Mouse (Mus musculus): Measurements from ENCODE around the gene Mettl7a3. TPM values are rescaled to one million over a fixed set of nuclear protein-coding genes. Genes with fewer than 3 reads are reported as not detected.

The Mettl7a3 gene
- not detected in 2 replicates for polyA plus RNA-seq (2014; fragmentation: Nextera tagmentation; extraction: Ambion mirVana)

DNA sequence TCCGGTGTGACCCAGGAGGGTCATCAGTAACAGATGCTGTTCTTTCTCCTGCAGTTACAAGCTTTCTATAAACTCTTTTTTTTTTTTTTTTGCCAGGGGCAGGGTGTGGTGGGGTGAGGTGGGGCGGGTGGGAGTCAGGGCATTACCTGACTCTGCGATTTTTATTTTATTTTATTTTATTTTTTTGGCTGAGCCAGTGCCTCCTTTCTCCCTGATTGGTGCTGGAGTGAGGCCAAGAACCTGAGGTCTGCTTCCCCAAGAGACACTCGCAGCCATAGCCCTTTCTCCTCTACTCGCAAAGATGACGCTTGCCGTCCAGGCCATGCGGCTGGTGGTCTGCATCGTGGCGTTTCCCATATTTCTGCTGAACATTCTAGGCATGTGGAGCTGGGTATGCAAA, at the start of gene Mettl7a3:
TSS of gene Mettl7a3 (plus strand) at position 301 of the 400 bp plus-strand sequence.
- DNase-seq (ENCODE audit: low spot score), result no peak
- Histone ChIP-seq H3K27ac (replicated peaks; ENCODE audit: low read depth, low read length) (no peak within 1 kb of the TSS), H3K4me1 (ENCODE audit: control insufficient read depth, insufficient read depth, low read length) (no peaks in the 10 kb centered on the region), H3K4me3 (ENCODE audit: low read depth, low read length) (no peak within 1 kb of the TSS), H3K4me2 (ENCODE audit: low read depth, severe bottlenecking) (no peak within 1 kb of the TSS), H3K36me3 (ENCODE audit: control insufficient read depth, insufficient read depth, low read length) (no peaks in the 10 kb centered on the region), H3K9ac (ENCODE audit: low read length) (no peak within 1 kb of the TSS), H3K27me3 (ENCODE audit: control insufficient read depth, insufficient read depth, low read length) (no peaks in the 10 kb centered on the region), H3K9me3 (ENCODE audit: control insufficient read depth, low read length) (no peaks in the 10 kb centered on the region)
- ATAC-seq (ENCODE audit: insufficient number of reproducible peaks, low FRiP score, low TSS enrichment, low read depth), result no peak
- WGBS, result 77% methylated on average over 10 of the region's 10 CpGs

DNA sequence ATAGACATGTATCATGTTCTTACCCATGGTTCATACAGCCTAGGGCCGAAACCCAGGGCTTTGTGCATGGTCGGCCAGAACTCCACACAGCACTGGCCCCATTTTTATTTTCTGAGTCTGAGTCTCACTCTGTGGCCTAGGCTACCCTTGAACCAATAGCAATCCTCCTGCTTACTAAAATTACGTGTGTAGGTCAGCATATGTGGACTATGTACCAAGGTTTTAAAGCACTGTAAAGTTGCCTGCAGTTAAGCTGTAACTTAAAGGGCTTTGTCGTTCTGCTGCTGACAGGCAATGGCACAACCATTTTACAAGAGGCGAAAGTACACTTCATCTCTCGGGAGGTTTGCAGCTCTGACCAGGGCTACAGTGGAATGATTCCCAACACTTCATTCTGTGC, 45.7 kb upstream of the Mettl7a3 start:
- Histone ChIP-seq H3K4me2 (ENCODE audit: low read depth, severe bottlenecking) (no peak overlapping the region), H3K36me3 (ENCODE audit: control insufficient read depth, insufficient read depth, low read length) (no peaks in the 10 kb centered on the region), H3K27me3 (ENCODE audit: control insufficient read depth, insufficient read depth, low read length) (no peaks in the 10 kb centered on the region), H3K9ac (ENCODE audit: low read length) (no peak overlapping the region), H3K27ac (replicated peaks; ENCODE audit: low read depth, low read length) (no peak overlapping the region), H3K4me3 (ENCODE audit: low read depth, low read length) (no peak overlapping the region), H3K4me1 (ENCODE audit: control insufficient read depth, insufficient read depth, low read length) (no peaks in the 10 kb centered on the region), H3K9me3 (ENCODE audit: control insufficient read depth, low read length) (no peaks in the 10 kb centered on the region)
- DNase-seq (ENCODE audit: low spot score) (no peak), ATAC-seq (ENCODE audit: insufficient number of reproducible peaks, low FRiP score, low TSS enrichment, low read depth) (no peak)
- 84% methylated on average over 6 of the region's 6 CpGs for WGBS

DNA sequence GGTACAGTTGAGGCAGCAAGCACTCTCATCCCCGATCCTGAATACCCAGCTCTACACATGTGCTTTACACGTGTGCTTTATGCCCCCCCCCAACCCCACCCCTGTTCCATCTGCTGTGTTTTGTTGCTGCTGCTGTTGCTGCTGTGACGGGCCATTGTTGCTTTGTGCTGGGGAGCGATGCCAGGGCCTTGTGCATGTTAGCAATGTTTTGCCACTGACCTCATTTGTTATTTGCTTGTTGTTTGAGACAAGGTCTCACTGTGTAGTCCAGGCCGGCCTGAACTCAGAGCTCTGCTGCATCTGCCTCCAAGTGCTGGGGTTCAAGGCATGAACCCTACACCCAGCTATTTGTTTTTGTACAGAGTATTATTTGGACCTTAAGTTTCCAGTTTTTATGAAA, 43.9 kb upstream of the Mettl7a3 start:
- H3K4me1 ChIP-seq (ENCODE audit: control insufficient read depth, insufficient read depth, low read length), result no peaks in the 10 kb centered on the region
- no peaks in the 10 kb centered on the region for H3K27me3 ChIP-seq (ENCODE audit: control insufficient read depth, insufficient read depth, low read length)
- DNase-seq (ENCODE audit: low spot score), result no peak
- H3K9me3 ChIP-seq (ENCODE audit: control insufficient read depth, low read length), result no peaks in the 10 kb centered on the region
- 86% methylated on average over 5 of the region's 5 CpGs for WGBS
- H3K4me3 ChIP-seq (ENCODE audit: low read depth, low read length), result no peak overlapping the region
- H3K36me3 ChIP-seq (ENCODE audit: control insufficient read depth, insufficient read depth, low read length), result no peaks in the 10 kb centered on the region
- H3K27ac ChIP-seq (replicated peaks; ENCODE audit: low read depth, low read length), result no peak overlapping the region
- H3K9ac ChIP-seq (ENCODE audit: low read length), result no peak overlapping the region
- no peak for ATAC-seq (ENCODE audit: insufficient number of reproducible peaks, low FRiP score, low TSS enrichment, low read depth)
- H3K4me2 ChIP-seq (ENCODE audit: low read depth, severe bottlenecking), result no peak overlapping the region

DNA sequence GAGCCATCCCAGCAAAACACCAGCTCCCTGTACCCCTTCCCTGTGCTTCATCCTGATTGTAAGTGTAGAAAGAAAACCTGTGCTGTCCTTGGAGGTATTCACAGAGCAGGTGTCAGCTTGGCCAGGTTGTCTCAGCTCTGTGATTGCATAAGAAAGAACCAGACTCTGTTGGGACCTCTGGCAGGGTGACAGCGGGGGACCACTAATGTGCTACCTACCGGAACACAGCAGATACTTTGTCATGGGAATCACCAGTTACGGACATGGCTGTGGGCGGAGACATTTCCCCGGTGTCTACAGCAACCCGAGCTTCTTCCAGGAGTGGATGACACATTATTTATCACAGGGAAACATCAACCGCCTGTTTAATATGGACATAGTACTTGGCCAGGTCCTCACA, 42.4 kb upstream of the Mettl7a3 start:
- no peaks in the 10 kb centered on the region for H3K27me3 ChIP-seq (ENCODE audit: control insufficient read depth, insufficient read depth, low read length)
- no peak overlapping the region for H3K27ac ChIP-seq (replicated peaks; ENCODE audit: low read depth, low read length)
- no peak overlapping the region for H3K4me3 ChIP-seq (ENCODE audit: low read depth, low read length)
- H3K36me3 ChIP-seq (ENCODE audit: control insufficient read depth, insufficient read depth, low read length), result no peaks in the 10 kb centered on the region
- ATAC-seq (ENCODE audit: insufficient number of reproducible peaks, low FRiP score, low TSS enrichment, low read depth) (no peak), DNase-seq (ENCODE audit: low spot score) (no peak)
- no peaks in the 10 kb centered on the region for H3K4me1 ChIP-seq (ENCODE audit: control insufficient read depth, insufficient read depth, low read length)
- no peak overlapping the region for H3K4me2 ChIP-seq (ENCODE audit: low read depth, severe bottlenecking)
- H3K9ac ChIP-seq (ENCODE audit: low read length), result no peak overlapping the region
- no peaks in the 10 kb centered on the region for H3K9me3 ChIP-seq (ENCODE audit: control insufficient read depth, low read length)
- WGBS, result 66% methylated on average over 7 of the region's 7 CpGs

DNA sequence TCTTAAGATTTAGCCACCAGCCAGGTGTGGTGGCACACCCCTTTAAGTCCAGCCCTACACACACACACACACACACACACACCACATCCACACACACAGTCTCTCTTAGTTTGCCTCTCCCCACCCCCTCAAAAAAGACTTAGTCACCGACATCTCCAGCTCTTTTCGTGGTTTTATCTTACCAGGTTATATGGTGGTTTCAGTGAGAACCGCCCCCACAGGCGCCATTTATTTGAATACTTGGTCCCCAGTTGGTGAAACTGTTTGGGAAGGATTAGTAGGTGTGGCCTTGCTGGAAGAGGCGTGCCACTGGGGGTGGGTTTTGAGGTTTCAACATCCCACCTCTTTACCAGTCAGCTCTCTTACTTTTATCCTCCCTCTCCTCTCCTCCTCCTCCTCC, 36.9 kb upstream of the Mettl7a3 start:
- Histone ChIP-seq H3K9me3 (ENCODE audit: control insufficient read depth, low read length) (no peaks in the 10 kb centered on the region), H3K4me2 (ENCODE audit: low read depth, severe bottlenecking) (no peak overlapping the region), H3K4me1 (ENCODE audit: control insufficient read depth, insufficient read depth, low read length) (no peaks in the 10 kb centered on the region), H3K4me3 (ENCODE audit: low read depth, low read length) (no peak overlapping the region), H3K27ac (replicated peaks; ENCODE audit: low read depth, low read length) (no peak overlapping the region), H3K9ac (ENCODE audit: low read length) (no peak overlapping the region), H3K36me3 (ENCODE audit: control insufficient read depth, insufficient read depth, low read length) (no peaks in the 10 kb centered on the region), H3K27me3 (ENCODE audit: control insufficient read depth, insufficient read depth, low read length) (no peaks in the 10 kb centered on the region)
- no peak for ATAC-seq (ENCODE audit: insufficient number of reproducible peaks, low FRiP score, low TSS enrichment, low read depth)
- DNase-seq (ENCODE audit: low spot score), result no peak
- WGBS, result 89% methylated on average over 5 of the region's 5 CpGs

DNA sequence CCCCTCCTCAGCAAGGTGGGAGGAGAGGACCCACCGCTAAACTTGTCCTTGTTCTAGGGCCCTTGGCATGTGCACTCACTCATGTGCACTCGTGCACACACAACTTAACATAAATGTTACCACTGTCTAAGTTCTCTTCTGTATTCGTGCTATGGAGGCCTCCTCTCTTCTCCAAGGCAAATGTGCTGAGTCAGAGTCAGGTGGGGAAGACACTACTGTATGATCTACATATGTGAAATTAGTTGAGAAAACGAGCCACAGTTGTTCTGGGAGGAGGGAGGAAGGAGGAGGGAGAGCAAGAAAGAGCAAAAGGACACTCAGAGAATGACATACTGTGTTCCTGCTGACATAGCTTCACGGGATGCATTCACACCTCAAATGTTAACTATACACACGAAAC, 34.2 kb upstream of the Mettl7a3 start:
- Histone ChIP-seq H3K4me3 (ENCODE audit: low read depth, low read length) (no peak overlapping the region), H3K9ac (ENCODE audit: low read length) (no peak overlapping the region), H3K9me3 (ENCODE audit: control insufficient read depth, low read length) (no peaks in the 10 kb centered on the region), H3K27ac (replicated peaks; ENCODE audit: low read depth, low read length) (no peak overlapping the region), H3K4me2 (ENCODE audit: low read depth, severe bottlenecking) (no peak overlapping the region), H3K36me3 (ENCODE audit: control insufficient read depth, insufficient read depth, low read length) (no peaks in the 10 kb centered on the region), H3K27me3 (ENCODE audit: control insufficient read depth, insufficient read depth, low read length) (no peaks in the 10 kb centered on the region), H3K4me1 (ENCODE audit: control insufficient read depth, insufficient read depth, low read length) (no peaks in the 10 kb centered on the region)
- ATAC-seq (ENCODE audit: insufficient number of reproducible peaks, low FRiP score, low TSS enrichment, low read depth) (no peak), DNase-seq (ENCODE audit: low spot score) (no peak)
- 86% methylated on average over 6 of the region's 6 CpGs for WGBS

DNA sequence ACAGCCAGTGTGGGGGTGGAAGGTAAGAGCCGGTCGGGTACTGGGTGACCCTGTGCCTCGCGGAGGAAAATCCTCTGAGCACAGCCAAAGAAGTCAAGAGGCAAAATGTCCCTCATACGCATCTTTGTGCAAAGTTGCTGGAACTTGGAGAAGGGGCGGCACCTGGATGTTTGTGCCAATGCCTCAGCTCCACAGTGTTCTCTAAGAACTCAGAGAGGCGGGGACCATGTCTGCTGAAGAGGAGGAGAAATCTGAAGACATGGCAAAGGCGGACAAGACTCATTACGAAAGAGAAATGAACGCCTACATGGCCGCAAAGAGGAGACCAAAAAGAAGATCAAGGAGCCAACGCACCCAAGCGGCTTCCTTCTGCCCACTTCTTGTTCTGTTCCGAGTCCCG, 33.2 kb upstream of the Mettl7a3 start:
- Histone ChIP-seq H3K36me3 (ENCODE audit: control insufficient read depth, insufficient read depth, low read length) (no peaks in the 10 kb centered on the region), H3K9me3 (ENCODE audit: control insufficient read depth, low read length) (no peaks in the 10 kb centered on the region), H3K4me3 (ENCODE audit: low read depth, low read length) (no peak overlapping the region), H3K27ac (replicated peaks; ENCODE audit: low read depth, low read length) (no peak overlapping the region), H3K4me2 (ENCODE audit: low read depth, severe bottlenecking) (no peak overlapping the region), H3K4me1 (ENCODE audit: control insufficient read depth, insufficient read depth, low read length) (no peaks in the 10 kb centered on the region), H3K9ac (ENCODE audit: low read length) (no peak overlapping the region), H3K27me3 (ENCODE audit: control insufficient read depth, insufficient read depth, low read length) (no peaks in the 10 kb centered on the region)
- no peak for DNase-seq (ENCODE audit: low spot score)
- 86% methylated on average over 15 of the region's 15 CpGs for WGBS
- ATAC-seq (ENCODE audit: insufficient number of reproducible peaks, low FRiP score, low TSS enrichment, low read depth), result no peak

DNA sequence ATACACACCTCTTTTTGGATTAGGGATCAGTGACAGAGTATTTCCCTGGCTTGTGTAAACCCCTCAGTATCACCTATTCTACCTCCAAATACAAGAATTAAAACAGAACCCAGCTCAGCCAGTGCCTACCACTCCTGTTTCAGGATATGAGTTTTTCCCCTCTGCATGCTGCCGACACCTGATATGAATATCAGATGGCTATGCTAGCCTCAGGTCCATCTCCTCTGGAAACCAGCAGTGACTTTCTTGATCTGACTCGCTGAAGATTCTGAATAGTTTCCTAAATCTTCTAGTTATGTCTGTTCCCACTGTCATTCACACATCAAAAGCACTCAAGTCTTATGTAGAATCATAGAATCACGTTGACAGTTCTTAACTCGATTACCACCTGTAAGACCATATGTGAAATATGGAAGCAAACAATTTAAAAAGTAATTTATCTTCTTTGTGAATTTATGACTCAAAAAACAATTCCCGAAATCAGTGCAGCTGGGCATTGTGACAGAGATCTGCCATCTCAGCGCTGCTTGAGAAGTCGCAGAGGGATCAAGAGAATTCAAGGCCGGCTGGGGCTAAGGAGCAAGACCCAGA, 31.2 kb upstream of the Mettl7a3 start:
- Histone ChIP-seq H3K9me3 (ENCODE audit: control insufficient read depth, low read length) (no peaks in the 10 kb centered on the region), H3K27ac (replicated peaks; ENCODE audit: low read depth, low read length) (no peak overlapping the region), H3K9ac (ENCODE audit: low read length) (no peak overlapping the region), H3K4me2 (ENCODE audit: low read depth, severe bottlenecking) (no peak overlapping the region), H3K27me3 (ENCODE audit: control insufficient read depth, insufficient read depth, low read length) (no peaks in the 10 kb centered on the region), H3K36me3 (ENCODE audit: control insufficient read depth, insufficient read depth, low read length) (no peaks in the 10 kb centered on the region), H3K4me1 (ENCODE audit: control insufficient read depth, insufficient read depth, low read length) (no peaks in the 10 kb centered on the region), H3K4me3 (ENCODE audit: low read depth, low read length) (no peak overlapping the region)
- no peak for DNase-seq (ENCODE audit: low spot score)
- 67% methylated on average over 8 of the region's 8 CpGs for WGBS
- ATAC-seq (ENCODE audit: insufficient number of reproducible peaks, low FRiP score, low TSS enrichment, low read depth), result no peak

Data from limb, embryonic 11.5 days (tissue).